Mouse (Mus musculus) limb, embryonic 15.5 days (tissue): ENCODE data around the gene Mknk2. TPM values are rescaled to one million over a fixed set of nuclear protein-coding genes. Genes with fewer than 3 reads are reported as not detected.

Experiments
- ATAC-seq: fragments of 200-750 bp; cut with Nextera tagmentation; 2 replicates; pipeline ENCODE4 v1.8.0; 2017; ENCODE audit warnings: low read depth, moderate TSS enrichment; ENCODE audit not compliant: insufficient number of reproducible peaks, low FRiP score, low TSS enrichment
- H3K27ac ChIP-seq: fragments of 300-500 bp; sonication (generic); 2 replicates; pipeline ENCODE4 v1.5.1; 2015; ENCODE audit warnings: moderate library complexity, mild to moderate bottlenecking, inconsistent platforms
- H3K27me3 ChIP-seq: fragments of 300-500 bp; sonication (generic); 2 replicates; pipeline ENCODE4 v1.6.1; 2015; ENCODE audit warnings: inconsistent platforms
- H3K36me3 ChIP-seq: fragments of 300-500 bp; sonication (generic); 2 replicates; pipeline ENCODE4 v1.6.1; 2015; ENCODE audit warnings: inconsistent platforms
- H3K4me1 ChIP-seq: fragments of 300-500 bp; sonication (generic); 2 replicates; pipeline ENCODE4 v1.6.1; 2015; ENCODE audit warnings: inconsistent platforms
- H3K4me2 ChIP-seq: fragments of 300-500 bp; sonication (generic); 2 replicates; pipeline ENCODE4 v1.6.1; 2015; ENCODE audit warnings: mild to moderate bottlenecking, inconsistent platforms
- H3K4me3 ChIP-seq: fragments of 300-500 bp; sonication (generic); 2 replicates; pipeline ENCODE4 v1.5.1; 2015; ENCODE audit warnings: mild to moderate bottlenecking, inconsistent platforms
- H3K9ac ChIP-seq: fragments of 300-500 bp; sonication (generic); 2 replicates; pipeline ENCODE4 v1.6.1; 2015; ENCODE audit warnings: inconsistent platforms
- H3K9me3 ChIP-seq: fragments of 300-500 bp; sonication (generic); 2 replicates; pipeline ENCODE4 v1.6.1; 2016; ENCODE audit warnings: inconsistent platforms
- whole genome bisulfite sequencing: fragments of 180-500 bp; shearing (Covaris S2); methylation state at CpG from one replicate; pipeline ENCODE4 v1.1.7; 2015; 5-methylcytosine and 5-hydroxymethylcytosine counted together
- polyA plus RNA-seq: library from polyadenylated mRNA; unstranded; fragments of >200 nt; fragmentation: Nextera tagmentation; extraction: Ambion mirVana; gene quantifications from 2 replicates; pipeline ENCODE4 v1.2.1, GENCODE M21; 2015

Mknk2 gene
- polyA plus RNA-seq, 1 experiment from 2014 or later = 97.5 TPM

GRCm38 (mm10) chr10:80665459-80665858, 12.5 kb downstream of the Mknk2 start:
- WGBS = 54% methylated on average over 4 of the region's 4 CpGs
- peaks cover 47% of the 10 kb centered on the region for H3K36me3 ChIP-seq
- peak overlapping the region; percentile 90 for H3K27ac ChIP-seq

GRCm38 (mm10) chr10:80665016-80665380, 12.9 kb downstream of the Mknk2 start:
- H3K4me3 ChIP-seq = peak overlapping the region; percentile 20; the same call in 1 of the 2 replicates
- WGBS = 10% methylated on average over 10 of the region's 10 CpGs
- peaks cover 43% of the 10 kb centered on the region for H3K36me3 ChIP-seq
- H3K27me3 ChIP-seq = no peaks in the 10 kb centered on the region
- H3K9ac ChIP-seq = 0 out of 2 replicates have a peak overlapping the region, but pooled peaks have one; percentile 20
- no peaks in the 10 kb centered on the region for H3K9me3 ChIP-seq
- H3K27ac ChIP-seq = peak overlapping the region; percentile 90
- H3K4me2 ChIP-seq = peak overlapping the region; percentile 37
- peak; percentile 9; the same call in 1 of the 2 replicates for ATAC-seq
- H3K4me1 ChIP-seq = peaks cover 62% of the 10 kb centered on the region

More at GRCm38 (mm10) chr10:80665459-80665858, 12.5 kb downstream of the Mknk2 start:
- no peak overlapping the region for H3K4me3 ChIP-seq
- H3K9me3 ChIP-seq = no peaks in the 10 kb centered on the region
- no peaks in the 10 kb centered on the region for H3K27me3 ChIP-seq
- peaks cover 66% of the 10 kb centered on the region for H3K4me1 ChIP-seq
- no peak for ATAC-seq
- no peak overlapping the region; the same call in 1 of the 2 replicates for H3K4me2 ChIP-seq
- no peak overlapping the region for H3K9ac ChIP-seq

- ATAC-seq = peak; percentile 60
- WGBS = 17% methylated on average over 16 of the region's 16 CpGs
- Histone ChIP-seq H3K9ac (0 out of 2 replicates have a peak overlapping the region, but pooled peaks have one; percentile 20), H3K9me3 (no peaks in the 10 kb centered on the region), H3K27ac (peak overlapping the region; percentile 90), H3K36me3 (peaks cover 37% of the 10 kb centered on the region), H3K27me3 (no peaks in the 10 kb centered on the region), H3K4me2 (peak overlapping the region; percentile 37), H3K4me3 (peak overlapping the region; percentile 20), H3K4me1 (peaks cover 56% of the 10 kb centered on the region)
Observed at GRCm38 (mm10) chr10:80664197-80665015, 13.5 kb downstream of the Mknk2 start.

- Histone ChIP-seq H3K9me3 (no peaks in the 10 kb centered on the region), H3K4me3 (no peak overlapping the region), H3K4me1 (peaks cover 54% of the 10 kb centered on the region), H3K36me3 (peaks cover 29% of the 10 kb centered on the region), H3K9ac (no peak overlapping the region), H3K27ac (peak overlapping the region; percentile 90), H3K27me3 (no peaks in the 10 kb centered on the region), H3K4me2 (no peak overlapping the region; the same call in 1 of the 2 replicates)
- no peak for ATAC-seq
- WGBS = 18% methylated on average over 5 of the region's 5 CpGs
Observed at GRCm38 (mm10) chr10:80663485-80664196, 14.3 kb downstream of the Mknk2 start.

GRCm38 (mm10) chr10:80661149-80661548, 16.8 kb downstream of the Mknk2 start:
- H3K4me2 ChIP-seq = no peak overlapping the region
- no peaks in the 10 kb centered on the region for H3K27me3 ChIP-seq
- no peaks in the 10 kb centered on the region for H3K9me3 ChIP-seq
- peaks cover 46% of the 10 kb centered on the region for H3K4me1 ChIP-seq
- H3K27ac ChIP-seq = no peak overlapping the region
- 37% methylated on average over 5 of the region's 5 CpGs for WGBS
- no peak overlapping the region for H3K9ac ChIP-seq
- H3K36me3 ChIP-seq = peaks cover 4% of the 10 kb centered on the region; the same call in 1 of the 2 replicates
- H3K4me3 ChIP-seq = no peak overlapping the region
- no peak for ATAC-seq

GRCm38 (mm10) chr10:80659213-80659612, 18.7 kb downstream of the Mknk2 start:
- ATAC-seq = no peak

GRCm38 (mm10) chr10:80658841-80659202, 19.1 kb downstream of the Mknk2 start:
- Histone ChIP-seq H3K27me3 (no peaks in the 10 kb centered on the region), H3K9me3 (no peaks in the 10 kb centered on the region), H3K4me3 (0 out of 2 replicates have a peak overlapping the region, but pooled peaks have one; percentile 14), H3K4me2 (no peak overlapping the region), H3K27ac (peak overlapping the region; percentile 17; the same call in 1 of the 2 replicates), H3K36me3 (no peaks in the 10 kb centered on the region), H3K4me1 (peaks cover 40% of the 10 kb centered on the region), H3K9ac (no peak overlapping the region)
- no peak for ATAC-seq
- WGBS = 53% methylated on average over 4 of the region's 4 CpGs

More at GRCm38 (mm10) chr10:80659213-80659612, 18.7 kb downstream of the Mknk2 start:
- Histone ChIP-seq H3K9me3 (no peaks in the 10 kb centered on the region), H3K4me3 (peak overlapping the region; percentile 14; the same call in 1 of the 2 replicates), H3K9ac (no peak overlapping the region), H3K36me3 (no peaks in the 10 kb centered on the region), H3K4me1 (peaks cover 42% of the 10 kb centered on the region), H3K4me2 (peak overlapping the region; percentile 29; the same call in 1 of the 2 replicates), H3K27ac (no peak overlapping the region; the same call in 1 of the 2 replicates), H3K27me3 (no peaks in the 10 kb centered on the region)
- WGBS = 12% methylated on average over 10 of the region's 10 CpGs

GRCm38 (mm10) chr10:80658194-80658840, 19.6 kb downstream of the Mknk2 start:
- ATAC-seq = no peak
- 77% methylated on average over 14 of the region's 14 CpGs for WGBS
- H3K9ac ChIP-seq = no peak overlapping the region
- H3K36me3 ChIP-seq = no peaks in the 10 kb centered on the region
- H3K4me3 ChIP-seq = no peak overlapping the region
- H3K4me2 ChIP-seq = no peak overlapping the region
- peaks cover 36% of the 10 kb centered on the region for H3K4me1 ChIP-seq
- H3K9me3 ChIP-seq = no peaks in the 10 kb centered on the region
- no peaks in the 10 kb centered on the region for H3K27me3 ChIP-seq
- 0 out of 2 replicates have a peak overlapping the region, but pooled peaks have one; percentile 17 for H3K27ac ChIP-seq

GRCm38 (mm10) chr10:80656863-80657623, 20.9 kb downstream of the Mknk2 start, which contains the start of gene Btbd2:
Btbd2 (minus strand) TSS chr10:80657071.
- Histone ChIP-seq H3K4me3 (peak within 1 kb of the TSS; percentile 86), H3K27me3 (no peaks in the 10 kb centered on the region), H3K4me1 (peaks cover 39% of the 10 kb centered on the region), H3K9ac (peak within 1 kb of the TSS; percentile 91), H3K36me3 (peaks cover 12% of the 10 kb centered on the region; the same call in 1 of the 2 replicates), H3K4me2 (peak within 1 kb of the TSS; percentile 65), H3K9me3 (no peaks in the 10 kb centered on the region), H3K27ac (peak within 1 kb of the TSS; percentile 89)
- 25% methylated on average over 15 of the region's 15 CpGs for WGBS
- no peak for ATAC-seq

GRCm38 (mm10) chr10:80656130-80656862, 21.6 kb downstream of the Mknk2 start:
- peaks cover 39% of the 10 kb centered on the region for H3K4me1 ChIP-seq
- H3K27me3 ChIP-seq = no peaks in the 10 kb centered on the region
- H3K36me3 ChIP-seq = peaks cover 14% of the 10 kb centered on the region; the same call in 1 of the 2 replicates
- under 1% methylated on average over 72 of the region's 72 CpGs for WGBS
- peak overlapping the region; percentile 86 for H3K4me3 ChIP-seq
- H3K9me3 ChIP-seq = no peaks in the 10 kb centered on the region
- peak overlapping the region; percentile 91 for H3K9ac ChIP-seq
- H3K27ac ChIP-seq = peak overlapping the region; percentile 89
- ATAC-seq = peak; percentile 85
- peak overlapping the region; percentile 65 for H3K4me2 ChIP-seq
